Mouse (Mus musculus): ENCODE data around the gene Keap1.

DNA sequence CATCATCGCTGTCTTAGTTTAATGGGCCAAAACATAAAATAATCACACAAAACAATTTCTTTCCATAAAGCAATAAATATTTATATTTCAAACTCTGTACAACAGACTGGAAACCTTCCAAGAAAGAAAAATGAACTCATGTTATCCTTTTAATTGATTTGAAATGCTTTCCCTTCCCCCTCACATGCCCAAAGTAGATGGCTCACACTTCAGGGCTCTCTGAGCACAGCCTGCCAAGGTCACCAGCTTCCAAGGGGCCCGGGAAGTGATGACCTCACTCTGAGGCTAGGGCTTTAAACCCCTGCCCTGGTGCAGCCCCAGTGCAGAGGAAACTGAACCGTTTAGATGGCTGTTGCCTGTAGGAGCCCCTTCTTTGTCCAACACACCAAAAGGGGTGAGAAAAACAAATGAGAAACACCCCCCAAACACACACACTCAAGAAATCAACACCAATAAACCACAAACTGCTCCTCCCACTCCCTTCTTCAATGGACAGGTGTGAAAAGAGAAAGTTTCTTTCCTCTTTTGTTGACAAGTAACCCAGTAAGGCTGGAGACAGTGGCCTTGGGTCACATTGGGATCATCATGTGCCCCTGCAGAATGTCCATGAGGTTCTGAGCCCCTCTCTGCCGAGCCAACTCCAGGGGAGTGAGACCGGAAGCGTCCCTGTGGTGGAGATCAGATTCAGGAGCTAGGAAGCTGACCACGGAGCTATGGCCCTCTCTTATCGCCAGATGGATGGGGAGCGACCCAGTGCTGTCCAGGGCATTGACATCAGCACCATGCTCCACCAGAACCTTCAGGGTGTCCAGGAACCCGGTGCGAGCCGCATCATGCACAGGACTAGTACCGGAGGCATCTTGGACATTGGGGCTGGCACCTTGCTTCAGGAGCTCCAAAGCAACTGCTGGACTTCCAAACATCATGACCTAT is 49.5 kb upstream of the Keap1 start:
- TF ChIP-seq EP300 (optimal IDR thresholded peaks at IDR 0.05): no peak
- no peak for TF ChIP-seq CTCF (IDR thresholded peaks at IDR 0.05; ENCODE audit: low read depth)

All from stomach, postnatal 0 days (tissue).